Mouse (Mus musculus) liver, embryonic 14.5 days (tissue): ENCODE measurements around the gene Slc26a1. TPM values are rescaled to one million over a fixed set of nuclear protein-coding genes. Genes with fewer than 3 reads are reported as not detected.

Source experiments
- ATAC-seq: fragments of 200-750 bp; cut with Nextera tagmentation; 2 replicates; pipeline ENCODE4 v1.8.0; 2017; ENCODE audit warnings: moderate number of reproducible peaks, mild to moderate bottlenecking, moderate library complexity; ENCODE audit not compliant: insufficient read depth
- DNase-seq, 3 experiments: peaks; one replicate each; pipeline ENCODE4 v3.0.0-alpha.2; 2012 to 2013; ENCODE audit warnings: low read depth in 3 of 3, low spot score in 3 of 3
- H3K27ac ChIP-seq: fragments of 300-500 bp; sonication (generic); 2 replicates; pipeline ENCODE4 v1.5.1; 2014; ENCODE audit warnings: moderate library complexity, mild to moderate bottlenecking, control low read depth, inconsistent platforms
- H3K27me3 ChIP-seq: fragments of 300-500 bp; sonication (generic); 2 replicates; pipeline ENCODE4 v1.6.1; 2014; ENCODE audit warnings: mild to moderate bottlenecking, low read length, moderate library complexity; ENCODE audit not compliant: control insufficient read depth, insufficient read depth
- H3K36me3 ChIP-seq: fragments of 300-500 bp; sonication (generic); replicated peaks from 2 replicates; pipeline ENCODE4 v1.6.1; 2014; ENCODE audit warnings: low read depth; ENCODE audit not compliant: control insufficient read depth, insufficient read depth
- H3K4me1 ChIP-seq, 2 experiments: fragments of 200-500 bp in 1 of 2; fragments of 300-500 bp in 1 of 2; sonication (generic) in 1 of 2; replicated peaks; 2 replicates each; pipeline ENCODE4 v1.6.1; 2012 to 2014; ENCODE audit warnings: antibody characterized with exemption in 1 of 2, inconsistent platforms in 1 of 2, low read length in 1 of 2; ENCODE audit not compliant: control insufficient read depth in 2 of 2, insufficient read depth in 2 of 2
- H3K4me2 ChIP-seq: fragments of 300-500 bp; sonication (generic); 2 replicates; pipeline ENCODE4 v1.6.1; 2014; ENCODE audit warnings: low read depth, mild to moderate bottlenecking, control low read depth, moderate library complexity
- H3K4me3 ChIP-seq, 2 experiments: fragments of 200-500 bp in 1 of 2; fragments of 300-500 bp in 1 of 2; sonication (generic) in 1 of 2; 2 replicates each; pipeline ENCODE4 v1.5.1; 2012 to 2014; ENCODE audit warnings: low read depth in 2 of 2, low read length in 2 of 2, mild to moderate bottlenecking in 2 of 2, control low read depth in 1 of 2, inconsistent platforms in 1 of 2, moderate library complexity in 1 of 2; ENCODE audit not compliant: insufficient read depth in 1 of 2
- H3K9ac ChIP-seq: fragments of 300-500 bp; sonication (generic); replicated peaks from 2 replicates; pipeline ENCODE4 v1.6.1; 2014; ENCODE audit warnings: mild to moderate bottlenecking, control low read depth, moderate library complexity
- H3K9me3 ChIP-seq: fragments of 300-500 bp; sonication (generic); 2 replicates; pipeline ENCODE4 v1.6.1; 2016; ENCODE audit warnings: low read length, mixed read lengths; ENCODE audit not compliant: control insufficient read depth
- CTCF ChIP-seq: IDR thresholded peaks from 2 replicates; pipeline ENCODE4 v1.5.1; 2016; ENCODE audit warnings: antibody characterized with exemption, low read depth, control low read depth
- EP300 ChIP-seq: IDR thresholded peaks from 2 replicates; pipeline ENCODE4 v1.6.1; 2016; ENCODE audit warnings: antibody characterized with exemption, low read depth
- WGBS: fragments of 180-500 bp; shearing (Covaris S2); extraction: QIAGEN DNeasy Blood & Tissue Kit; methylation state at CpG from one replicate; pipeline ENCODE4 v1.1.7; 2014; ENCODE audit not compliant: insufficient replicate concordance; 5-methylcytosine and 5-hydroxymethylcytosine counted together
- polyA plus RNA-seq, 2 experiments: library from polyadenylated mRNA; depleted of rRNA in 1 of 2; stranded (reverse) in 1 of 2; unstranded in 1 of 2; fragments of >200 nt; fragmentation: Nextera tagmentation in 1 of 2; extraction: Ambion mirVana in 1 of 2; gene quantifications; 2 replicates each; pipeline versions ENCODE4 v1.2.1 to v1.2.3; 2012 to 2014

Slc26a1 gene
- polyA plus RNA-seq (2012; rRNA removed) (15.3 and 17.9 TPM in 2 replicates), polyA plus RNA-seq (2014; fragmentation: Nextera tagmentation; extraction: Ambion mirVana) (12.6 and 15.5 TPM in 2 replicates)

- Histone ChIP-seq H3K4me2 (peak within 1 kb of the TSS; percentile 88), H3K27ac (peak within 1 kb of the TSS; percentile 68), H3K9me3 (no peaks in the 10 kb centered on the region), H3K4me3 (peak within 1 kb of the TSS; percentile 56 to 62), H3K9ac (peak within 1 kb of the TSS; percentile 84), H3K27me3 (no peaks in the 10 kb centered on the region), H3K4me1 (peaks cover 35 to 44% of the 10 kb centered on the region in 2 experiments), H3K36me3 (peaks cover 19% of the 10 kb centered on the region)
- DNase-seq (peak; percentile 72 to 75 (median 73)), ATAC-seq (peak; percentile 54)
- peak; percentile 61 for TF ChIP-seq EP300
- TF ChIP-seq CTCF: no peak
- 18% methylated on average over 9 of the region's 9 CpGs for WGBS
Observed at GRCm38 (mm10) chr5:108675251-108675816, at the start of gene Slc26a1. Slc26a1 (minus strand) TSS chr5:108675569.

GRCm38 (mm10) chr5:108724006-108724405 is 48.6 kb upstream of the Slc26a1 start:
- Histone ChIP-seq H3K9me3 (no peaks in the 10 kb centered on the region), H3K36me3 (no peaks in the 10 kb centered on the region), H3K4me3 (no peak overlapping the region), H3K27ac (no peak overlapping the region), H3K4me2 (no peak overlapping the region), H3K9ac (no peak overlapping the region), H3K4me1 (no peaks in the 10 kb centered on the region; a peak in 2 of 4 replicates), H3K27me3 (no peaks in the 10 kb centered on the region)
- no peak for DNase-seq
- ATAC-seq: no peak
- 57% methylated on average over 2 of the region's 2 CpGs for WGBS
- TF ChIP-seq CTCF (no peak), EP300 (no peak)

GRCm38 (mm10) chr5:108719761-108720160 is 44.4 kb upstream of the Slc26a1 start:
- no peak overlapping the region for H3K4me3 ChIP-seq
- H3K4me1 ChIP-seq: no peaks in the 10 kb centered on the region; a peak in 2 of 4 replicates
- 36% methylated on average over 7 of the region's 7 CpGs for WGBS
- H3K9me3 ChIP-seq: no peaks in the 10 kb centered on the region
- ATAC-seq (peak; percentile 29; the same call in 1 of the 2 replicates), DNase-seq (no peak)
- no peak overlapping the region for H3K4me2 ChIP-seq
- H3K27me3 ChIP-seq: no peaks in the 10 kb centered on the region
- TF ChIP-seq EP300: no peak
- TF ChIP-seq CTCF: peak; percentile 46
- H3K27ac ChIP-seq: no peak overlapping the region
- no peak overlapping the region for H3K9ac ChIP-seq
- no peaks in the 10 kb centered on the region for H3K36me3 ChIP-seq

GRCm38 (mm10) chr5:108718051-108718450 is 42.7 kb upstream of the Slc26a1 start:
- Histone ChIP-seq H3K27ac (no peak overlapping the region), H3K4me1 (no peaks in the 10 kb centered on the region; a peak in 2 of 4 replicates), H3K27me3 (no peaks in the 10 kb centered on the region), H3K4me3 (no peak overlapping the region), H3K36me3 (no peaks in the 10 kb centered on the region), H3K9ac (no peak overlapping the region), H3K9me3 (no peaks in the 10 kb centered on the region), H3K4me2 (no peak overlapping the region)
- no peak for DNase-seq
- no peak for ATAC-seq
- 60% methylated on average over 4 of the region's 4 CpGs for WGBS
- TF ChIP-seq EP300: no peak
- TF ChIP-seq CTCF: no peak

- Histone ChIP-seq H3K36me3 (no peaks in the 10 kb centered on the region), H3K4me1 (no peaks in the 10 kb centered on the region; a peak in 2 of 4 replicates), H3K4me3 (no peak overlapping the region), H3K4me2 (no peak overlapping the region), H3K9me3 (no peaks in the 10 kb centered on the region), H3K27ac (no peak overlapping the region), H3K9ac (no peak overlapping the region), H3K27me3 (no peaks in the 10 kb centered on the region)
- 44% methylated on average over 1 of the region's 1 CpGs for WGBS
- DNase-seq: no peak
- ATAC-seq: no peak
- TF ChIP-seq CTCF (no peak), EP300 (no peak)
Observed at GRCm38 (mm10) chr5:108715974-108716373, 40.6 kb upstream of the Slc26a1 start.
